Mouse (Mus musculus): ENCODE data around the gene Sh2d6.
"Not testable (repeated sequence)": the region's sequence is repeated elsewhere in the genome, so short reads cannot be mapped to it uniquely, and the experiment has no call there.

Gene Sh2d6

DNA sequence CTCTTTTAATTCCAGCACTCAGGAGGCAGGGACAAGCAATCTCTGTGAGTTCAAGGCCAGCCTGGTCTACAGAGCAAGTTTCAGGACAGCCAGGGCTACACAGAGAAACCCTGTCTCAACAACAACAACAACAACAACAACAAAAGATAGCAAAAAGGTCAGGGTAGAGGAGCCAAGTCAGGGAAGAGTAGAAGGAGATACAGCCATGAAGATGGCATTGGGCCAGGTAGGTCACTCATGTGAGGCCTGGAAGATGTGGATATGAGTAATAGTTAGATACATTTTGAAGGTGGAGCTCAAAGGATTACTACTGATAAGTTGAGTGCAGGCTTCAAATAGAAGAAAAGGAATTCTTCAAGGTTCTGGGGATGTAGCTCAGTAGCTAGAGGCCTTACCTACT is 18.2 kb downstream of the Sh2d6 start:
- in situ Hi-C loops (cut with MseI, MboI) = no loop called here

DNA sequence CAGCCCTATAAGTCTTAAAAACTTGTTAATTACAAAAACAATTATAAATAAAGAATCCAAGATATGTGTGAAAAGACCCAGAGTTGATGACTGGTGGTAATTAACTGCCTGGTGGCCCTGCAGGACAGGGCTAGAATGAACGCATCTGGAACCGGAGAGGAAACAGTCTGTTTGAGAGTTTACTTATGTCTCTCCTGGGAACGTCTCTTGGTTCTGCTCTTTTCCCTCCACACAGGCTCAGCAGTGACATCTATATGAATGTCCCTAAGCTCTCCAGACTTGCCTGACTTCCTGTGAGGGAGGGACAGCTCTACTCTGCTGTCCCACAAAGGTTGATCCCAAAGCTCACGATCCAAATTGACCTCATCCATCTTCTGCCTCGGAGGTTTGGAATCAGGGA is 22.6 kb downstream of the Sh2d6 start:
- in situ Hi-C loops (cut with MseI, MboI) = no loop called here

DNA sequence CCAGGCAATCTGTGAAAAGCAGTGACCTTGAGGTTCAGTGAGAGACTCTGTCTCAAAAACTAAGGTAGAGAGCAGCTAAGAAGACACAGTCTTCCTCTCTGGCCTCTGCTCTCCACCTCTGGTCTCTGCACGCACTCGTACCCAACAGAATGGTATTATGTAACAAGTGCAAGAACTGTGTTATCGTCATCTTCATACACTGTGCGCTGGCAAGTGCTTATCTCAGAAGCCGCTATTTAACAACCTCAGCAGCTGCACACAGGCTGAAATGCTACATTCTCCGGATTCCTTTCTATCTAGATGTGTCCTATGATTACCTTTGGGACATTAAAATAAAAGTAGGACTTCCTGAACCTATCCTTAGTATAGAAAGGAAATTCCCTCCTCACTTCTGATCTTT is 28.6 kb downstream of the Sh2d6 start:
- in situ Hi-C loops (cut with MseI, MboI) = no loop called here

DNA sequence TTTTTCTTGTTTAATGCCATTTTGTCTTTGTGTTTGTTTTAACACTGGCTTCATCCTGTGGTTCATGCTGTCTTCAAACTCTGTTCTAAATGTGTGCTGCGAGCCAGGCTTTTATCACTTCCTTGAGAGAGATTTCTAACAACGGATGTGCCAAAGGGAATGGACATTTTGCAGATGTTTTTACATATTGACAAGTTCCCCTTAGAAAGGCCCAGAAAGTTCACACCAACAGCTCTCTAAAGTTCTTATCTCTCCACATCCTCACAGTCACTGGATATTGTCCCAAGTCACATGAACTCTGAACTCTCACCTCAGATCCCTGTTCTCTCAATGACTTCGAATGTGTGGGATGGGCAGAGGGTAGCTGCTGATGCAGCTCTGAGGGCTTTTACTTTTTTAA is 30.4 kb downstream of the Sh2d6 start:
- in situ Hi-C loops (cut with MseI, MboI) = no loop called here

DNA sequence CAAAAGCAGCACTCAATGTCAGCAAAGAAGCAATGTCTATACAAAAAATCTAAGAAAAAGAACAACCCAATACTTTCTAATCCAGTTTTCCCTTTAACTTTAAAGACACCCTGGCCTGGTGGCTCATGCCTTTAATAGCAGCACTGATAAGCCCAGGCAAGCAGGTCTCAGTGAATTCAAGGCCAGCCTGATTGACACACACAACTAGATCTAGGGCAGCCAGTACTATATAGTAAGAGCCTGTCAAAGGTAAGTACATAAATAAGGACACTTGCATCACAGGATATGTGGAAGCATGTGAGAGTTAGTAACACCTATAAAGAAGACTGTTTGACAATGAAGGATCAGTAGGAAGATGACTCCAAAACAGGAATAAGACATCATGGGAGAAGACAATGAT is 32.0 kb downstream of the Sh2d6 start:
- in situ Hi-C loops (cut with MseI, MboI) = no loop called here

DNA sequence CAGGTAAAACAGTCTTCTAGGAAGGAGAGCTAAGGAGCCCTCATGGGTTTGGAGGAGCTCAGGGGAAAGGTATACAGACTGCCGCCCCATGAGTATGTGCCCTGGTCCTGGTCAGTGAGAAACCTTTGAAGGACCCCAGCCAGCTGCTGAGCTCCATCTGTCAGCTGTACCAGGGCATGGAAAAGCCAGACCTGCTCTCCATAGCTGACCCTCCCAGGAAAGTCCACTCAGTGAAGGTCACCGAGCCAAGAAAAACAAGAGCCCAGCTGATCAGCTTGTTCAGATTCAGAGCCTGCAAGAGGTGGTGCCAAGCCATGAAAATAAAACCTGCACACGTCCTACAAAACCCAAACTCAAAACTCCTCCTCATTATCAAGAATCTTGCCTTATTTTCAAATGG is 32.7 kb downstream of the Sh2d6 start:
- in situ Hi-C loops (cut with MseI, MboI) = no loop called here

DNA sequence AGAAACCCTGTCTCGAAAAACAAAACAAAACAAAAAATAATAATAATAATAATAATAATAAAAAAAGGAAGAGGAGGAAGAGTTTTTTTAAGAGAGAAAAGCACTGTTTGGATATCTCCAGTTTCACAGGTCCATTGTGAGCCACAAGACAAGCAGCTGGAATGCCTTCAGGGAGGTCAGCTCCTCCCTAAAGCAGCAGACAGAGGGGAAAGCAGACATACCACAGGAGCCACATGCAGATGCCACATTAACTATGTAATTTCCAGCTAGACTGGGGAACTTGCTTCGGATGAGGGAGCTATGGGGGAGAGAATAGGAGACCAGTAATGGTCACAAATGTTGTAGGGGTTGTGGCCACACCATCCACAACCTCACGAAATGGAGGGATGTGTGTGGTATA is 34.2 kb downstream of the Sh2d6 start:
- in situ Hi-C loops (cut with MseI, MboI) = no loop called here

DNA sequence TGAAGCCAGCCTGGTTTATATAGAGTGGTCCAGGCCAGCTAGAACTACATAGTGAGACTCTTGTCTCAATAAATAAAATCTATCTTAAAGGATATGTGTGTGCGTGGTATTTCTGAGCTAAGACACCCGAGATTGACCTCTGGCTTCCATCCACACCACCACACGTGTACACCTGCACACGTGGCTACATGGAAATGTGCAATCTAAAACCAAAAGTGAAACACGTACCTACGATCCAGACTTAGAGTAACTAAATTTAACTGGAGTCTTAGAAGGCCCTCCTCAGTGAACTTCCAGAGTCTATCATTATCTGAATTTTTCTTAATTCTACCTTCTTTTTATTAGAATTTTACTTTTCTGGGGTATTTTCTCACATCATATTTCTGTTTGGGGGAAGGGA is 35.2 kb downstream of the Sh2d6 start:
- in situ Hi-C loops (cut with MseI, MboI) = no loop called here

DNA sequence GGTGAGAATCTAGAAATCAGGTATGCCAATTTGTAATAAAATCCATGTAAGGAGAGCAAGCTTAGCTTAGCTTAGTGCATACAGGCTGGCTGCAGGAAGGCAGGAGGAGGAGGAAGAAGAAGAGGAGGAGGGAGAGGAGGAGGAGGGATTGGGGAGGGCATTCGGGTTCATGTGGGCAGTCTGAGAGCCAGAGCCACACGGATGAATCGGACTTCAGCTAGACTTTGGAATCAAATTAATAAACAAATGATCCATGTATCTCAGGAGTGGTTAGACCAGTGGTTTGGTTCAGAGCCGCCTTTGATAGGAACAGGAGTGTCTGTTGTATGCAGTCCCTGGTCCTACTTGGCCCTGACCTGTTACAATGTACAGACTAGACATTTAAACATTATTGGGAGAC is 36.6 kb downstream of the Sh2d6 start:
- in situ Hi-C loops (cut with MseI, MboI) = no loop called here

DNA sequence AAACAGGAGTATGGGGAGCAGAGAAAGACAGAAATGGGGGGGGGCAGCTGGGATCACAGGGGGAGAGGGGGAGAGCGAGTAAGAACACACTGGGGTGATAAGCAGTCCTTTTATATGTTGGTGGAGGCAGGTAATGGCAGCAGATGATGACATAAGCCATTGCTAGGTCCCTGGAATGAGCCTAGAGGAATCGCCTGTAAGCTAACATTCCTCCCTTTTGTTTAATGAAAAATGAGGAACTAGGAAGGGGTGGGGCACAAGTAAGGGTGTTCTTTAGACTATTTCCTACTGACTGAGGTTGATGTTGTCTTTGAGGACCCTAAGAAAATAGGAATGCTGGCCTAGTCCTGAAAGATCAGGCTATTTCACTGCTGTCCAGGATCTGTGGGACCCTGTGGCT is 39.4 kb downstream of the Sh2d6 start:
- in situ Hi-C loops (cut with MseI, MboI) = no loop called here

DNA sequence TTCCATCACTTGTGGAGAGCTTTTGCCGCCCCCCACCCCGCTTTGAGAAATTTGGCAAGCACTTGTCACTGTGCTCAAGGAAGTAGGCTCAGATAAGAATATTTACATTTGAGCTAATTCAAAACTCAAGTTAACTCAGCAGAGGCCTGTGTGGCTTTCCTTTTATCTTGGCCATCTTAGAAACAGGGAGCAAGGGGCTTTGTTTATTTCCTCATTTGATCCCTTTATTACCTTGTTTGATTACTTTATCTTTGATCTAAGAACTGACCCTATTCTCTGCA is 41.1 kb downstream of the Sh2d6 start:
- in situ Hi-C loops (cut with MseI, MboI) = no loop called here

DNA sequence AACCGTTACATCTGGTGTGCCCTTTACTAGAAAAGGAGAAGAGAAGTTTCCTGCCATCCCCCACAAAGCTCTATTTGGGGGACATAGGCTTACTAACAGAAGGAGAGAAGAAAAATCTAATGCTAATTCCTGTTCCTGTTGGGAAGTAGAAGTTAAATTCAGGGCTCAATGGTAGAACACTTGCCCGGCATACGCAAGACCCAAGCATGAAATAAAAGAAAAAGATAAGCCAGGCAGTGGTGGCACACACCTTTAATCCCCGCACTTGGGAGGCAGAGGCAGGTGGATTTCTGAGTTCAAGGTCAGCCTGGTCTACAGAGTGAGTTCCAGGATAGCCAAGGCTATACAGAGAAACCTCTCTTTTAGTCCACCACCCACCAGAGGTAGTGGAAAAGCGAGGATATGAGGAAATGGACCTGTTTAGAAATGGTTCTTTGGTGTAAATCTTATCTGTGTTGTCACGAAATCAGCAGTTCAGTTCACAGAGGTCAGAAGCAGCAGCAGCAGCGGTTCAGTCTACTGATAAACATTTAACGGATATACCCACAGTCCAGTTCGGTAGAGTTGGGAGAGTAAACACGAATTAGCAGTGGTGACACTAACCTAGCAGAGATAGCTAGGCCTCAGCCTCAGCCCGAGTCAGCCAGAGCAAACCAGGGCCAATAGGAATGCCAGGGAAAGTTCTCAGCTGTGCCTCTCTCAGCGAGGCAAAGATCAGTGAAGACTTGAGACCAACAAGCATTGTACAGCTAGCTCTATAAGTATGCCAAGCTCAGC is 41.7 kb downstream of the Sh2d6 start:
- in situ Hi-C loops (cut with MseI, MboI) = no loop called here

DNA sequence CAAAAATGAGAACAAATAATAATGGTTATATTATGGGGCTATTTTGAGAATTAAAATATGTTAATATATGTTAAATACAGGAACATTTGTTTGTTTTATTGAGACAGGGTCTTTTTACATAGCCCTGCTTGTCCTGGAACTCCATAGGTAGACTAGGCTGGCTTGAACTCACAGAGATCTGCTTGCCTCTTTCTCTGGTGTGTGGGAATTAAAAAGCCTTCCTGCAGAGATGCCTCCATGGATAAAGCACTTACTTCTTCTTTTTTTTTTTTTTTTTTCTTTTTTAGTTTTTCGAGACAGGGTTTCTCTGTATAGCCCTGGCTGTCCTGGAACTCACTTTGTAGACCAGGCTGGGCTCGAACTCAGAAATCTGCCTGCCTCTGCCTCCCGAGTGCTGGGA is 42.8 kb downstream of the Sh2d6 start:
- in situ Hi-C loops (cut with MseI, MboI) = not testable (repeated sequence)

DNA sequence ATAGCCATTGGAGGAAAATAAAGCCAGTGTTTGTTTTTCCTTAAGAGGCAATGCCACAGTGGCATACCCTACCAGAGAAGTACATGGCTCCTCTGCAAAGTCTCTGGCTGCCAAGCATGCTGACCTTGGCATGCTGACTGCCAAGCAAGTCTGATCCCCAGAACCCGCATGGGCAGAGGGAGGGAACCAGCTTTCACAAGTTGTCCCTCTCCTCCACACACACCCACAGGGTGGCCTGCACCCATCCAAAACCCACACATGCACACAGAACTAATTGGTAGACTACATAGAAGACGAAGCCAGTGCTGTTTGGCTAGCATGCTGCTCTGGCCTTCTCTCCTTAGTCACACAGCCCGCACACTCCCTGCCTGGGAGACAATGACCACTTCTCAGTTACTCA is 43.9 kb downstream of the Sh2d6 start:
- in situ Hi-C loops (cut with MseI, MboI) = no loop called here

DNA sequence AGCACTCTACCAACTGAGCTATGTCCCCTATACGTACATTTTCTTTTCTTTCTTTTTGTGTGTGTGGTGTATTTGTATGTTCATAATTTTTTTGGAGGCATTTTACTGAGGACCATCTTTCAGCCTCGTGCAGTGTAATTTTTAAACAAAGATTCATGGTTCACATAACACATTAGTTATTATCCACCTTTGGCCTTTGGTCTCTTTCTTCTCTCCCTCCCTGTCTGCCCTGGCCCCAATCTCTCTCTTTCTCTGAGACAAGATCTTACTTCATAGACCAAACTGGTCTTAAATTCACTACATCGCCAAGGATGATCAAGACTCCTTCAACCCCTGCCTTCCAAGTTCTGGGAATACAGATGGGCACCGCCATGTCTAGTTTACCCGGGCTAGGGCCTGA is 44.7 kb downstream of the Sh2d6 start:
- in situ Hi-C loops (cut with MseI, MboI) = no loop called here

DNA sequence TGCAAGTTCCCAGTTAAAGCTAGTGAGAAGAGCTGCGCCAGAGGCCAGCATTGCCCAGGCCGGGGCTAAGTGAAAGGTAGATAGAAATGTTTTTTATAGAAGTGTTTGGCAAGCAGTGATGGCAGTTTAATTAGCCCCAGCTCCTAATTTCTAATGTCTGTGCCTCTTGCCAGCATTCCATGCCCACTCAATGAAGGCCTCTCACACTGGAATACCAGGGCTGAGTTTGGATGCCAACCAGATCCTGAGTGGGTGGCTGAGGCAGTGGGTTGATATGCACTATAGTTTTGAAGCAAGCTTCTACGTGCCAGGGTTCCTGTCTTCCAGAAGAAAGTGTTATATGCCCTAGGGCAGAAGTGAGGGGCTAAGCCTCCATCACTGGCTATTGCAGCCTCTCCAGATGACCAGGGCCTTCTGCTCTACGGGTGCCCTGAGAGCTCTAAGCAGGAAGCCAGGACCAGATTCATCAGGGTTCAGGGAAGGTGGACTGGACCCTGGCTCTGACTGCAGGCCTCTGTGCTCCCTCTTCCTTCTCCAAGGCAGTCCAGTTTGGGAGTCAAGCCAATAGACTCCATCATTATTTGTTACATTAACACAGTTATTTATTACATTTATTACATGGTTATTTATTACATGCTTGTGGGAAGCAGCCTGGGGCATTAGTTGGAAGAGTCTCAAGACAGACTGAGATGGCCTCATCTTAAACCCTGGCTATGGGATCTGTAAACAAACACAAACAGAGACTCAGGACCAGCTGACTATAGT is 46.1 kb downstream of the Sh2d6 start:
- in situ Hi-C loops (cut with MseI, MboI) = no loop called here

DNA sequence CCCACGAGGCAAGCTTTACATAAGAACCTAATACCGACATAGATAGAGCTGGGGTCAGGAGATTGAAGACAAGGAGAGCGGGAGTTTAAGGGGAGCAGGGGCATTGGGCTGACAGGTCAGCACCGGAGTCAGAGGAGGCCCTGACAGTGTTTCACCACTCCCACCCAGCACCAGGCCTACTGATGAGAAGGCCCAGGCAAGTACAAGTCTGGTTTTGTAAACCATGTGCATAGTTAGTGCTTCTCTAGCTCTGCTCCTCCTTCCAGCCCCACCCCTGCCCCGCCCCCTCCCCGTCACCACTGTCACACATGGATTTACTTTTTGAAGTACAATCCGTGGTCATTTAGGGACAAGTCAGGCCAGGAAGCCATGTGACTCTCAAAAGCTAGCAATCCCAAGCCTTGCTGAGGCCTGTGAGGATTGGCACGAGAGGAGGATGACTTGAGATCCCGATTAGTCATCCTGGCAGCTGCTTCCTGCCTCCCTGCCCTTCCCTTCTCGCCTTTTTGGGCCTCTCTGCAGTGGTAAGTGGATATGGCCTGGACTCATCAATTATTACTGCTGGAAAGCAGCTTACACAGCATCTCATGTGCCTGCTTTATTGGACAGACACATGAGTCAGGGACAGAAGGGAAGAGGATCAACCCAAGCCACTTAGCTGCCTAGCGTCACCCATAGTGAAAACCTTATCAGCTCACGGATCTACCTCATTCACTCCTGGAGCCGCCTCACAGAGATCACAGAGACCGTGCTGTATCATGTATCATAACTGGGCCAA is 48.1 kb downstream of the Sh2d6 start:
- in situ Hi-C loops (cut with MseI, MboI) = no loop called here

DNA sequence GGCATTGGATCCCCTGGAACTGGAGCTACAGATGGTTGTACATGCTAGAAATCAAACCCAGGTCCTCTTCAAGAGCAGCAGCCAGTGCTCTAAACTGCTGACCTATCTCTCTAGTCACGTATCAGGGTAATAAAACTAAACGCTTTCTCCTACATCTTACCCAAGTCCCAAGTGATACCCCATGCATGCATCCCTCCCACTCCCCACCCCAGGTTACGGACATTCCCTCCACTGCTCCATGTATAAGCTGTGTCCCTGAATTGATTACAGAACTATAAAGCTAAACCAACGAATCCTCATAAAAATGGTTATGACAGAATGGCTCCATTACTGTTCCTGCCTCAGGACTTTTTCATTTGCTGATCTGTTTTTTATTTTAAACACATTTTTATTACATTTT is 55.3 kb downstream of the Sh2d6 start:
- in situ Hi-C loops (cut with MseI, MboI) = no loop called here

DNA sequence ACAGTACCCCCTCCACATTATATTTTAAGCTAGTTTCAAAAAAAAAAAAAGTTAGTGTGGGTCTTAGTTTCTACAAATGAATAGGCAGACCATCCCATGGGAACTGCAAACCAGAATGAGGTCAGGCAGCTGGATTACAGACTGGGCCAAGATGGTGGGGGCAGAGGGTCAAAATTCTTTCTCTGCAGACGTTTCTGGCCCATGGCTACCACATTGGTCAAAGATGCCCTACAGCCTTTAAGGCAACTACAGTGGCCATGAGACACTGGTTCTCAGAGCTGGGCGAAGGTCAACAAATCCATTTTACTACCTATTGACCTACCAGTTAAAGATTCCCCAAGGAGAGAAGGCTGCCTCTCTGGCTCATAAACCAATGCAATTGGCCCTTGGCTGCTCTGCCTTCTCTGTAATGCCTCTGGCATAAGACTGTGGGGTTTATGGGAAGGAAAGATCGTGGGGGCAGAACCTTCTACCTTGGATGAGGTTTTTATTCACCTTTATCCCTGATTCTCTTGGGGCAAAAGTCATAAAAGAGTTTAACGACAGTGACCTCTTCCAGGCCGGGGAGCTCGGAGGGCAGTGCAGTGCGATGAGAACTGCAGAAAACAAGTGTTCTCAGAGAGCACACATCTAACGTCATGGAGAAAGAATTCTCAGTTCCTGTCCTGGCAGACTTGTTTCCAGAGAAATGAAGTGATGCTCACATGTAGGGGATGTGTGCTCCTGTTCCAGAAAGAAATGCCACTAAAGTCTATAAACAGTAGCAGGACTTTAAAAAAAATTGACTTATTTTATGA is 55.9 kb downstream of the Sh2d6 start:
- in situ Hi-C loops (cut with MseI, MboI) = no loop called here
